Mouse (Mus musculus): Measurements from ENCODE around the gene Insc. TPM values are rescaled to one million over a fixed set of nuclear protein-coding genes. Genes with fewer than 3 reads are reported as not detected.

Insc gene
- polyA plus RNA-seq, 1 experiment from 2014 or later: 2.9 TPM

- H3K4me2 ChIP-seq (replicated peaks): no peak overlapping the region
- ATAC-seq (ENCODE audit: low FRiP score): no peak
- H3K36me3 ChIP-seq (replicated peaks; ENCODE audit: control insufficient read depth, insufficient read depth): no peaks in the 10 kb centered on the region
- no peak for DNase-seq (ENCODE audit: low spot score)
- H3K27ac ChIP-seq: no peak overlapping the region
- 36% methylated on average over 2 of the region's 2 CpGs for WGBS
- no peaks in the 10 kb centered on the region for H3K4me1 ChIP-seq (replicated peaks; ENCODE audit: control insufficient read depth, insufficient read depth, low read length)
- no peaks in the 10 kb centered on the region for H3K9me3 ChIP-seq (ENCODE audit: control insufficient read depth, low read length)
- H3K27me3 ChIP-seq (ENCODE audit: control insufficient read depth, insufficient read depth, low read length): no peaks in the 10 kb centered on the region
- H3K9ac ChIP-seq: no peak overlapping the region
- H3K4me3 ChIP-seq (replicated peaks; ENCODE audit: low read length): no peak overlapping the region
Observed at GRCm38 (mm10) chr7:114753471-114753870, 10.0 kb downstream of the Insc start.

- no peak for DNase-seq (ENCODE audit: low spot score)
- H3K27ac ChIP-seq: no peak overlapping the region
Observed at GRCm38 (mm10) chr7:114754196-114754595, 10.7 kb downstream of the Insc start.

GRCm38 (mm10) chr7:114754626-114755025 lies 11.1 kb downstream of the Insc start:
- no peak overlapping the region for H3K27ac ChIP-seq

More at GRCm38 (mm10) chr7:114754196-114754595, 10.7 kb downstream of the Insc start:
- 31% methylated on average over 1 of the region's 1 CpGs for whole genome bisulfite sequencing
- Histone ChIP-seq H3K36me3 (replicated peaks; ENCODE audit: control insufficient read depth, insufficient read depth) (no peaks in the 10 kb centered on the region), H3K27me3 (ENCODE audit: control insufficient read depth, insufficient read depth, low read length) (no peaks in the 10 kb centered on the region), H3K4me3 (replicated peaks; ENCODE audit: low read length) (no peak overlapping the region), H3K4me2 (replicated peaks) (no peak overlapping the region), H3K9ac (no peak overlapping the region), H3K4me1 (replicated peaks; ENCODE audit: control insufficient read depth, insufficient read depth, low read length) (no peaks in the 10 kb centered on the region), H3K9me3 (ENCODE audit: control insufficient read depth, low read length) (no peaks in the 10 kb centered on the region)
- ATAC-seq (ENCODE audit: low FRiP score): no peak

GRCm38 (mm10) chr7:114762660-114763059 lies 19.2 kb downstream of the Insc start:
- H3K4me2 ChIP-seq (replicated peaks): no peak overlapping the region
- no peaks in the 10 kb centered on the region for H3K36me3 ChIP-seq (replicated peaks; ENCODE audit: control insufficient read depth, insufficient read depth)
- H3K4me3 ChIP-seq (replicated peaks; ENCODE audit: low read length): no peak overlapping the region
- H3K4me1 ChIP-seq (replicated peaks; ENCODE audit: control insufficient read depth, insufficient read depth, low read length): no peaks in the 10 kb centered on the region
- no peaks in the 10 kb centered on the region for H3K27me3 ChIP-seq (ENCODE audit: control insufficient read depth, insufficient read depth, low read length)
- no peak overlapping the region for H3K27ac ChIP-seq
- no peak for ATAC-seq (ENCODE audit: low FRiP score)
- H3K9ac ChIP-seq: no peak overlapping the region
- DNase-seq (ENCODE audit: low spot score): no peak
- no peaks in the 10 kb centered on the region for H3K9me3 ChIP-seq (ENCODE audit: control insufficient read depth, low read length)
- WGBS: 79% methylated on average over 2 of the region's 2 CpGs

More at GRCm38 (mm10) chr7:114754626-114755025, 11.1 kb downstream of the Insc start:
- DNase-seq (ENCODE audit: low spot score): no peak
- Histone ChIP-seq H3K9me3 (ENCODE audit: control insufficient read depth, low read length) (no peaks in the 10 kb centered on the region), H3K4me2 (replicated peaks) (no peak overlapping the region), H3K4me3 (replicated peaks; ENCODE audit: low read length) (no peak overlapping the region), H3K4me1 (replicated peaks; ENCODE audit: control insufficient read depth, insufficient read depth, low read length) (no peaks in the 10 kb centered on the region), H3K27me3 (ENCODE audit: control insufficient read depth, insufficient read depth, low read length) (no peaks in the 10 kb centered on the region), H3K9ac (no peak overlapping the region), H3K36me3 (replicated peaks; ENCODE audit: control insufficient read depth, insufficient read depth) (no peaks in the 10 kb centered on the region)
- WGBS: 85% methylated on average over 8 of the region's 8 CpGs
- no peak for ATAC-seq (ENCODE audit: low FRiP score)

- Histone ChIP-seq H3K27me3 (ENCODE audit: control insufficient read depth, insufficient read depth, low read length) (no peaks in the 10 kb centered on the region), H3K4me2 (replicated peaks) (no peak overlapping the region), H3K4me3 (replicated peaks; ENCODE audit: low read length) (no peak overlapping the region), H3K4me1 (replicated peaks; ENCODE audit: control insufficient read depth, insufficient read depth, low read length) (no peaks in the 10 kb centered on the region), H3K9ac (no peak overlapping the region), H3K36me3 (replicated peaks; ENCODE audit: control insufficient read depth, insufficient read depth) (no peaks in the 10 kb centered on the region), H3K27ac (no peak overlapping the region), H3K9me3 (ENCODE audit: control insufficient read depth, low read length) (no peaks in the 10 kb centered on the region)
- ATAC-seq (ENCODE audit: low FRiP score): no peak
- DNase-seq (ENCODE audit: low spot score): no peak
- 75% methylated on average over 3 of the region's 3 CpGs for WGBS
Observed at GRCm38 (mm10) chr7:114765273-114765672, 21.8 kb downstream of the Insc start.

- H3K4me2 ChIP-seq (replicated peaks): no peak overlapping the region
- no peak for ATAC-seq (ENCODE audit: low FRiP score)
- H3K27ac ChIP-seq: no peak overlapping the region
- H3K36me3 ChIP-seq (replicated peaks; ENCODE audit: control insufficient read depth, insufficient read depth): no peaks in the 10 kb centered on the region
- DNase-seq (ENCODE audit: low spot score): no peak
- no peaks in the 10 kb centered on the region for H3K4me1 ChIP-seq (replicated peaks; ENCODE audit: control insufficient read depth, insufficient read depth, low read length)
- H3K9me3 ChIP-seq (ENCODE audit: control insufficient read depth, low read length): no peaks in the 10 kb centered on the region
- WGBS: 92% methylated on average over 3 of the region's 3 CpGs
- no peak overlapping the region for H3K9ac ChIP-seq
- H3K27me3 ChIP-seq (ENCODE audit: control insufficient read depth, insufficient read depth, low read length): no peaks in the 10 kb centered on the region
- H3K4me3 ChIP-seq (replicated peaks; ENCODE audit: low read length): no peak overlapping the region
Observed at GRCm38 (mm10) chr7:114766523-114766922, 23.0 kb downstream of the Insc start.

GRCm38 (mm10) chr7:114768516-114768915 lies 25.0 kb downstream of the Insc start:
- no peak overlapping the region for H3K27ac ChIP-seq
- no peaks in the 10 kb centered on the region for H3K9me3 ChIP-seq (ENCODE audit: control insufficient read depth, low read length)
- DNase-seq (ENCODE audit: low spot score) (no peak), ATAC-seq (ENCODE audit: low FRiP score) (no peak)
- no peak overlapping the region for H3K4me2 ChIP-seq (replicated peaks)
- no peaks in the 10 kb centered on the region for H3K27me3 ChIP-seq (ENCODE audit: control insufficient read depth, insufficient read depth, low read length)
- H3K9ac ChIP-seq: no peak overlapping the region
- no peaks in the 10 kb centered on the region for H3K4me1 ChIP-seq (replicated peaks; ENCODE audit: control insufficient read depth, insufficient read depth, low read length)
- 93% methylated on average over 5 of the region's 5 CpGs for WGBS
- H3K4me3 ChIP-seq (replicated peaks; ENCODE audit: low read length): no peak overlapping the region
- H3K36me3 ChIP-seq (replicated peaks; ENCODE audit: control insufficient read depth, insufficient read depth): no peaks in the 10 kb centered on the region

GRCm38 (mm10) chr7:114769041-114769440 lies 25.5 kb downstream of the Insc start:
- ATAC-seq (ENCODE audit: low FRiP score) (no peak), DNase-seq (ENCODE audit: low spot score) (no peak)
- WGBS: 84% methylated on average over 4 of the region's 4 CpGs
- H3K4me3 ChIP-seq (replicated peaks; ENCODE audit: low read length): no peak overlapping the region
- no peak overlapping the region for H3K9ac ChIP-seq
- no peaks in the 10 kb centered on the region for H3K27me3 ChIP-seq (ENCODE audit: control insufficient read depth, insufficient read depth, low read length)
- no peak overlapping the region for H3K4me2 ChIP-seq (replicated peaks)
- H3K4me1 ChIP-seq (replicated peaks; ENCODE audit: control insufficient read depth, insufficient read depth, low read length): no peaks in the 10 kb centered on the region
- no peaks in the 10 kb centered on the region for H3K9me3 ChIP-seq (ENCODE audit: control insufficient read depth, low read length)
- no peaks in the 10 kb centered on the region for H3K36me3 ChIP-seq (replicated peaks; ENCODE audit: control insufficient read depth, insufficient read depth)
- H3K27ac ChIP-seq: no peak overlapping the region

- H3K36me3 ChIP-seq (replicated peaks; ENCODE audit: control insufficient read depth, insufficient read depth): no peaks in the 10 kb centered on the region
- H3K4me1 ChIP-seq (replicated peaks; ENCODE audit: control insufficient read depth, insufficient read depth, low read length): no peaks in the 10 kb centered on the region
- no peaks in the 10 kb centered on the region for H3K9me3 ChIP-seq (ENCODE audit: control insufficient read depth, low read length)
- H3K27ac ChIP-seq: no peak overlapping the region
- H3K27me3 ChIP-seq (ENCODE audit: control insufficient read depth, insufficient read depth, low read length): no peaks in the 10 kb centered on the region
- no peak overlapping the region for H3K4me3 ChIP-seq (replicated peaks; ENCODE audit: low read length)
- no peak overlapping the region for H3K4me2 ChIP-seq (replicated peaks)
- ATAC-seq (ENCODE audit: low FRiP score) (no peak), DNase-seq (ENCODE audit: low spot score) (no peak)
- H3K9ac ChIP-seq: no peak overlapping the region
- 93% methylated on average over 3 of the region's 3 CpGs for WGBS
Observed at GRCm38 (mm10) chr7:114770586-114770985, 27.1 kb downstream of the Insc start.

- Histone ChIP-seq H3K4me1 (replicated peaks; ENCODE audit: control insufficient read depth, insufficient read depth, low read length) (no peaks in the 10 kb centered on the region), H3K4me2 (replicated peaks) (no peak overlapping the region), H3K27ac (no peak overlapping the region), H3K27me3 (ENCODE audit: control insufficient read depth, insufficient read depth, low read length) (no peaks in the 10 kb centered on the region), H3K4me3 (replicated peaks; ENCODE audit: low read length) (no peak overlapping the region), H3K36me3 (replicated peaks; ENCODE audit: control insufficient read depth, insufficient read depth) (no peaks in the 10 kb centered on the region), H3K9me3 (ENCODE audit: control insufficient read depth, low read length) (no peaks in the 10 kb centered on the region), H3K9ac (no peak overlapping the region)
- no peak for ATAC-seq (ENCODE audit: low FRiP score)
- 84% methylated on average over 7 of the region's 7 CpGs for WGBS
- DNase-seq (ENCODE audit: low spot score): no peak
Observed at GRCm38 (mm10) chr7:114771801-114772200, 28.3 kb downstream of the Insc start.

Measured in hindbrain, embryonic 14.5 days (tissue).